Mouse (Mus musculus): ENCODE results near the gene Ypel1.

The Ypel1 gene

DNA sequence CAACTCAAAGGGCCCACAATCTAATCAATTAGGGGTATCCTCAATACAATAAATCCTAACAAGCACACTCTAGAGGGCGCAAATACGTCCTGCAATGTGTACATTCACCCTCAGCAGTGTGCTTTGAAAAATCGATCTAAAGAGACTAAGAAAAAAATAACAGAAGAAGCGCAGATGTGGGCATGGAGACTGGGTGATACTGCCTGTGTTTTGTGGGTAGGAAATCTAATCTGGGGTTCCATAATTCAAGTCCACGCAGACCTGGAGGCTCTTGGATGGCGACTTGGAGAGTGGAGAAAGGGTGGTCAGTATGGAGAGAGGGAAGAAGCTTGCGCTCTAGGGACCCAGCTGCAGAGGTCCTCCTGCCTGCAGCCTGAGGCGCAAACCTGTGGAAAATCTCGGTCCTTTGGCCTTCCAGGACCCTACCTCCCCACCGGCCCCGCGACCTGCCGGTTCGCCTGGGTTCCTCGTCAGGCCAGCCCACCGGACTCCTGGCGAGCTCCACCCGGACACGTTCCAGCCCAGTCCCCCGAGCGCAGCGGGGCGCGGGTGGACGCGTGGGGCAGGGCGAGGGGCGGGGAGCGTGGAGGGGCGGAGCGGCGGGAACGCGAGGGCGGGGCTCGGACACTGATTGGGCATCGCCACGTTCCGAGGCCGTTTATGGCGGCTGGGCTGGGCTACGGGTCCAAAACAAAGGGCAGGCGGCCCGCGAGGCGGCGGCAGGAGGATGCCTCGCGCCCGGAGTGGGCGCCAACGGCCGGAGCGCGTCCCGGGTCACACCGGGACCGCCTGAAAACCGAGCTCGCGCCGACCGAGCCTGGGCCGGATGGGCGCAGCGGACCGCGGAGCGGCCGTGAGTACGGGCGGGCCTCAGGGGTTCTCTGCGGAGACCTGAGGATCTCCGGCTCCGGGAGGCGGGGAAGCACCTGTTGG lies at the start of gene Ypel1:
Ypel1 (plus strand) TSS at position 186 of the 933 bp plus-strand sequence.
- DNase-seq (ENCODE audit: low spot score in 2 of 2), result peak; percentile 81 to 89

DNA sequence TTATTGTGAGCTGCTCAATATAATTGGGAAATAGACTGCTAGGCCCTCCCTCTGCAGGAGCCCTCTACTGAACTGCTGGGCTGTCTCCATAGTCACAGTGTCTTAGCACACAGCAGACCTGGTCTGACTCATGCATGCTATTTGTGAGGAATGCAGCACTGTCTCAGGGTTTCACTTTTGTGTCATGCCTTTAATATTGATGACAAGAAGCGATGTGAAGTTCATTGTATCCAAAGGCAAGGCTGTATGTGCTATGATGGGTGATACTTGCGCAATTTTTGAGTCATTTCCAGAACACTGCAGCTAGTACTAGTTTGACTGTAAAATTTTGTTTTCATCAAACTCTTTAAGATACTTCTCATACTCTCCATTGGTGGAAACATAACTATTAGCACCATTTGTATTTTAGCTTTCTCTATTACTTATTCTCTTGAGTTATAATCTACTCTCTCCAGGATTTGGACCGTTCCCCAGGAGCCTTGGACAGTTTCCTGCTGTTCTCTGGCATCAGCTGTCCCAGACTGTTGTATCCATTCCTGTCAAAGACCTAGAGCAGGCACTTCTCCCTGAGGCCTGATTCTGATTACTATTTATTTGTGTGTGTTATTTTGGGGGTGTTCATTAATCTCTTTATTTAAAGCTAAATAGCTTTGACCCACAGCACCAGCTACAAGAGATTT lies 44.9 kb upstream of the Ypel1 start:
- DNase-seq (ENCODE audit: low spot score in 2 of 2), result no peak

DNA sequence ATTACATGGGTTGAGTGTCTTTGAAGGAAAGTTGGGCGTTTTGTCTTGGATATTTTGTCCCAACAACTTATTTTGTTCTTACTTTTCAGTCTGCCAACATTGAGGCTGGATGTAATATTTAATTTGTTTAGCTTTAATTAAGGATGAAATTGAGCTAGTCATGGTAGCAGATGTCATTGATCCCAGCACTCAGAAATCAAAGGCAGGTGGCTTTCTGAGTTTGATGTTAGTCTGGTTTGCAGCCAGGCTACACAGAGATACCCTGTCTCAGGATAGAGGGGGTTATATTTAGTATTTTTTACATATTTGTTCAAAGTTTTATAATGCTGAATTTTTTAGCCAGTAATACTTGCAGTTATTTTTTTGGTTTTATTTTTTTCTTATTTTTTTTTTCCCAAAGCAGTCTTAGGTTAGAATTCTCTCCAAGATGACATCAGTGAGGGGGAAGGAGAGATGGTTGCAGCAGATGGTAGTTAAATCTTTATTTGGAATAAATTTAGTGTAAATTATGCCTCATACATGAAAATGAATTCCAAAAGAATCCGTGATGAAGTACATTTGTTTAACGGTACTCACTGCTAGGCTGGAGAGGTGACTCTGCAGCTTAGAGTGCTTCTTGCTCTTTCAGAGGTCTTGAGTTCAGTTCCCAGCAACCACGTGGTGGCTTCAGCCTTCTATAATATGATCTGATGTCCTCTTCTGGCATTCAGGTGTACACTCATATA lies 39.4 kb upstream of the Ypel1 start:
- DNase-seq (ENCODE audit: low spot score in 2 of 2), result no peak

DNA sequence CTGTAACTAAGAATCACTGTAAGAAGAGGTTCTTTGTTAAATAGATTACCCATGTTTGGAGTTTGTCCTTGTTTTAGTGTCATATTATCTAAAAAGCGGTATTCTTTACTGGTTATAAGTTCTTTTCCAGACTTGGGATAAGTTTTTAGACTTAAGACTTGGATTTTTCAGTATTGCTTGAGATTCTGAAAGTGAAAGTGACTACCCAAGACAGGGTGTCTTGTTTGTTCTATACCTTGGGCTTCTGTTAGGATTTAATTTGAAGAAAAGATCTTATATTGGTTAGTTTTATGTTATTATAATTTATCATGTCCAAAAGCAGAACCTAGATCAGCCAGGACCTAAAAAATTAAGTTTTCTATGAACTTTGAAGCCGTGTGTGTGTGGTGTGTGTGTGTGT lies 35.7 kb upstream of the Ypel1 start:
- no peak for DNase-seq (ENCODE audit: low spot score in 2 of 2)

DNA sequence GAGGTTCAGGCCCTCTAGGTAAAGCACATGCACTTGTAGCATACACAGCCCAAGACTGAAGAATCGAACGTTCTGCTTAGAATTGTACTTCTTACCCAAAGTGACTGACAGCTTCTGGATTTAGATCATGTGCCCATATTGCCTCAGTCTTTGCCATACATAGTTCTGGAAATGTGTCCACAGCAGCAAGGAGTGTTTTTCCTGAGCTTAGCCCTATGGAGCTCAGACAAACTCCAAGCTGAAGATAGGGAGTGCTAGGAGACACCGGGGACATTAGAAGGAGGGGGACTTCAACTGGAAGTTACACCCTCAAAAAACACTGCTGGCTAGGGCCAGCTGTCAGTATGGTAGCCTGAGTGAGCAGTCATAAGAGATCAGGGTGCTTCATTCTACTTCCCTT lies 28.8 kb upstream of the Ypel1 start:
- no peak for DNase-seq (ENCODE audit: low spot score in 2 of 2)

DNA sequence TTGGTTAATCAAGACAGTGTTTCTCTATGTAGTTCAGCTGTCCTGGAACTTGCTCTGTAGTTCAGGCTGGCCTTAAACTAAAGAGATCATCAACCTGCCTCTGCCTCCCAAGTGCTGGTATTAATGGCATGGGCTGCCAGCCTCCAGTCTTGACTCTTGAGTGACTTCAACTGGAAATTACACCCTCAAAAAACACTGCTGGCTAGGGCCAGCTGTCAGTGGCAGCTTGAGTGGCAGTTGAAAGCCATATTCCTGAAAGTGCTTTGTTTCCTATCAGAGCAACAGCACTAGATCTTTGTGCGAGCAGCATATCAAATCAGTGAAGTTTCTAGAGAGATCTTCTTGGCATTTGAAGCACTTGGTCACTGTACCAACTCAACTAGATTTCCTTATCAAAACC lies 28.1 kb upstream of the Ypel1 start:
- no peak for DNase-seq (ENCODE audit: low spot score in 2 of 2)

DNA sequence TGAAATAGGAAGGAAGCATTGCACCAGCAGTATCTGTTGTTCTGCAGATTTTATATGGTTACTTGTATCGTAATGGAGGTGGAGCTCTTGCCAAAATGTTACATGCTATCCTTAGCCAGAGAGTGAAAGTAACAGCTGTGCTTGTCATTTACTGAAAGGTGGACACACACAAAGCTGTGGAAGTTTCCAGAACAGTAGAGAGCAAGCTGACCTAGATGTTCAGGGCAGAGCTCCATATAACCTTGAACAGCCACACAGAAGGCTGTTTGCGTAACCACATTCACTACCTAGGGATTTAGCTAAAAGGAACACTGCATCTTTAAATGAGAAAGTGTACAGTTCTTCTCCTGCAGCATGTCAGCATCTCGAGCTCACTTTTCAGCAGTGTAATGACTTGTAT lies 25.2 kb upstream of the Ypel1 start:
- no peak for DNase-seq (ENCODE audit: low spot score in 2 of 2)

DNA sequence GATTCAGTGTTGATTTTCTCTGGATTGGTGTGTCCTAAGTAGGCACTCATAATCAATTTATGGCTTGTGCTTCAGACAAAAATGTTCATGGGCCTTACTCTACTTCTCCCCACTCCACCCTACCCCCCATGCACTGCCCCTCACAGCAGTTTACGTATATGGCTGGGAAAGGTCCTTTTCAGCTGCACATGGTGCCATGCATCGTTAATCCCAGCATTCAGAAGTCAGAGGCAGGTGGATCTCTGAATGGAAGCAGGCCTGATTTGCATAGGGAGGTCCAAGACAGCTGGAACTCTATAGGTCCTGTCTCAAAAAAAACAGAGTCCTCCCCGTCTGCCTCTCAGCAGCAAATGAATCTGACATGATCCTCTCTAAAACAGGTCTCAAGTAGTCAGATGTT lies 24.2 kb upstream of the Ypel1 start:
- no peak for DNase-seq (ENCODE audit: low spot score in 2 of 2)

DNA sequence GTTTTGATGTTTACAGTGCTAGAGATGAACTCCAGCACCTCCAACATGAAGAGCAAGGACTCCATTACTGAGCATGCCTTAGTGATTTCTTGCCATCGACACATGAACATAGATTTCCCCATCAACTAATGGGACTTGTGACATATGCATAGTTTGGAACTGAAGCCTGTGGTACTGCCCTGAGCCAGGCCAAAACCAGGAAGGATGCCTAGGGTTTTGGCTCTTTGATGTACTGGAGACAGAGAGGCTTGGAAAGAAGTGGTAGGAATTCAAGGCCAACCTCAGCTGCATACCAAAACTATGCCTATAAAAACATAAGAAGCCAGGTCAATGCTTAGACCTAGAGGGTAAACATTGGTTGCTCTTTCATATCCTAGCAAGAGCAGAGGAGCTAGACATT lies 19.6 kb upstream of the Ypel1 start:
- DNase-seq (ENCODE audit: low spot score in 2 of 2), result no peak

DNA sequence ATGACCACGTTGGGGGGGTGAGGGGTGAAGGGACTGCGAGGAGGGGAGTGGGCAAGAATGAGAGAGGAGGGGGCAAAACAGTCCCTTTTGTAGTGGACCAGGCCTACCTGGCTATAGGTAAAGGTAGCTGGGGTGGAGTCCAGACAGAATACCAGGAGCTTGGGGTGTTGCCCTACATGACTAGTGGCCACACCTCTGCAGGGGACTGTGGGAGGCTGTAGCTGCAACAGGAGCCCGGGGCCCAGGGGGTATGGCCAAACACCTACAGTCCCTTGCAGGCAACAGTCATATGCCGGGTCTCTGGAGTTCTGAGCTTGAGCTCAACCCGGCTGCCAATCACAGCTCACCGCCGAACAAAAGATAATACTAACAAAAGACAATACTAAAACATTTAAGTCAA lies 17.4 kb upstream of the Ypel1 start:
- DNase-seq (ENCODE audit: low spot score in 2 of 2), result no peak

DNA sequence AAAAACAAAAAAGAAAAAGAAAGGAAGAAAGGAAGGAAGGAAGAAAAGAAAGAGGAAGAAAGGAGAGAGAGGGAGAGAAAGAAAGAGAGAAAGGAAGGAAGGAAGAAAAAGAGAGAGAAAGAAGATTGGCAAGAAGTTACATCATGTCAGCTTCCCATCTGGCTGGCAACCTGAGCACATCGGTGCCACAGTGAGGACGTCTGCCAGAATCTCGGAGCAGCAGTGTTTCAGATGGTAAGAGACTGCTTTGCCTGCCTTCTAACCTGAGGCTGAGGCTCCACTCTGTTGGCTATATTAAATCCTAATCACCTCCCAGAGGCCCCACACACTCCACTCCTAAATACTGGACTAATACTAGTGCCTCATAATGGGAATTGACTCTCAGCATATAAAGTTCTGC lies 15.6 kb upstream of the Ypel1 start:
- DNase-seq (ENCODE audit: low spot score in 2 of 2), result no peak

DNA sequence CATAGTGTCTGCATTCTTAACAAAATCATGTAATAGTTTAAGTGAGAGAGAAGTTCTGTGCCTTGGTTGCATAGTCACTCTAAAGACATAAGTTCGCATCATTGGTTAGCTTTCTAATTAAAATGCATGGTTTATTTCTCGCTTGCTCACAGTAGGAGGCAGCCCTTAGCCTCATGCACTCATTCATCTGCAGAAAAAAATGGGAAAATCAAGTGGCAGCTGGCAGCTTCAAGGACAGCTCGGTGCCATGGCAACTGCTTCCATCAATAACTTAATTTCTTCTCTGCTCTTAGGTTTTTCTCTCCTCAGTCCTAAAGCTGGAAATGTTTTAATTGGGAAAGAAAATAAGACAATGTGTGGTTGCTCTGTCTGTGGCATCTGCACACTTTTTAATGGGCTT lies 13.9 kb upstream of the Ypel1 start:
- DNase-seq (ENCODE audit: low spot score in 2 of 2), result no peak

DNA sequence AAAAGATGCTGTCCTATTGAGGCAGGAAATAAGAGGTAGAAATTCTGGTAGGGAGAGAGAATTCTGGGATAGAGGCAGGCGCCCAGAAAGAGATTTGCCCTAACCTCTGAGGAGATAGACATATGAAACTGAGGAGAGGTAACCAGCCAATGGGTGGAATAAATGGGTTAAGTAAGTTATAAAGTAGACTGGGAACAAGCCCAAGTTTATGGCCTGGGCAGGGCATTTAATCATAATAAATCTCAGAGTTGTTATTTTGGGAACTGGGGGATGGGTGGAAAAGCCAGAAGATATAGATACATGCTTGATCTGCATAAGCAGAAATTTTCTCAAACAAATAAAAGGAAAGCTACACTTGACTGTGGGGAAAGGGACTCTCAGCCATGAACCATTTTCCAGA lies 7.2 kb upstream of the Ypel1 start:
- DNase-seq (ENCODE audit: low spot score in 2 of 2), result no peak

DNA sequence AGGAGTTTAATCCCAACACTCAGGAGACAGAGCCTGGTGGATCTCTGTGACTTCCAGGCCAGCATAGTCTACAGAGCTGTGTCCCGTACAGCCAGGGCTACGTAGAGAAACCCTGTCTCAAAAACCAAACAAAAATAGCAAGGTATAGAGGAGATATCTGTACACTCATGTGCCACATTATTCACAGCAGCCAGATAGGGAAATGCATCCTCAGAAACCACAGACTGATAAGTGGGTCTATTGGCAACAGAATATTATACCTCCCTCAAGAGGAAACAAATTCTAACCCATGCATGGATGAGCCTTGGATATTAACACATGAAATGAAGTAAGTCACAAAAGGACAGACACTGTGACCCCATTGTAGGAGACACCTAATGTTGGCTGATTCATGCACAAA lies 1.9 kb upstream of the Ypel1 start:
- DNase-seq (ENCODE audit: low spot score in 2 of 2), result no peak

DNA sequence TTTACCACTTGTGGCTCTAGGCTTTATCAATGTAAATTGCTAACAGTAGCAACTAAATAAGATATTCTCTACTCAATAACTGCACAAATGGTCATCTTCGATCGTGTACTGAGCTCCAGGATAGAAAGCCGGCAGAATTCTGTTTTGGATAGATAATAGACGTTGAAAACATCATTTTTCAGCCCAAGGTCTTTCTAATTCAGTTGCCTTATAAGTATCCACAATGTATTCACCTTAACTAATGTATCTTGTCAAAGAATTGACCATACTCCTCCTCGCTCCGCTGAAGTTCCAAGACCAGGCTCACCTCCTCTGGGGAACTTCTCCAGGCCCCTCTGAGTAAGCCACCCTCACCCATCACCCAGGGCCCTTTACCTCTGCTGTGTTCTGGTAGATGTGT lies 1.2 kb downstream of the Ypel1 start:
- no peak for DNase-seq (ENCODE audit: low spot score in 2 of 2)

DNA sequence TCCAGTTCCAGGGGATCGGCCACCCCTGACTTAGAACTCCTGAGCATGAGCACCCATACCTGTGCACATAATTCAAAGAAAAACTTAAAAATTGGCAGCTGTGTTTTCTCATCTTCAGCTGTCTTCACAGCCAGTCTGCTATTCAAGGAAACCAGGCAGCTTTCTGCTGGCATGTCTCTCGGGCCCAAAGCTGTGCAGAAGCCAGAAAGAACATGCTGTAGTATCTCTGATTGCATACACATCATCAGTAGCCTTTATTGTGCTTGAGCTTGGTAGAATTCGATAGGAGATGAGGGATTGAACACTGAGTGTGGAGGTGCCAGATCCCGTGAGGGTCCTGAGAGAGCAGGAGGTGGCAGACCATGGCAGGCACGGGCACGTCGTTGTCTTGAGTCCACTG lies 3.5 kb downstream of the Ypel1 start:
- no peak for DNase-seq (ENCODE audit: low spot score in 2 of 2)

DNA sequence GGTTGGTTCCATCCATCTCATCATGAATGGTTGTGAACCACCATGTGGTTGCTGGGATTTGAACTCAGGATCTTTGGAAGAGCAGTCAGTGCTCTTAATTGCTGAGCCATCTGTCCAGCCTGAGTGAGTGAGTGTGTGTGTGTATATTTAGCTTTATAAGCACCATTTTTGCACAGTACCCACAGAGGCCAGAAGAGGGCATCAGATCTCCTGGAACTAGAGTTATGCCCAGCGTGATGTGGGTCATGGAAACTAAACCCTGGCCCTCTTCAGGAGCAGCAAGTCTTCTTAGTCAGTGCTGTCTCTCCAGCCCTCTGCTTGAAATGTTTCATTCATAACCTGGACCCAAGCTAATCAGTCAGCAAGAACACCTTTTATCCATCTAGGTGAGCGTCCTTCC lies 6.8 kb downstream of the Ypel1 start:
- no peak for DNase-seq (ENCODE audit: low spot score in 2 of 2)

DNA sequence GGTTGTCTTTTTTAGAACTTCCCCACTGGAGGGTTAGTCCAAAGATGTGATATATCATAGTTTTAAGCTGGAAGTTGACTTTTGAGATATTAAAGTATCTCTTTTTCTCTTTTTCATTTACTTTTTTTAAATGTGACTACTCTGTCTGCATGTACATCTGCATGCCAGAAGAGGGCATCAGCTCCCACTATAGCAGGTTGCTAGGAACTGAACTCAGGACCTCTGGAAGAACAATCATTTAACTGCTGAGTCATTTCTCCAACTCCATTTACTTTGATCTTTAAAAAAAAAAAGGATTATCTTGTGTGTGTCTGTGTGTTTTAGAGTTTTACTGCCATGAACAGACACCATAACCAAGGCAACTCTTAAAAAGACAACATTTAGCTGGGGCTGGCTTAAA lies 7.4 kb downstream of the Ypel1 start:
- DNase-seq (ENCODE audit: low spot score in 2 of 2), result no peak

DNA sequence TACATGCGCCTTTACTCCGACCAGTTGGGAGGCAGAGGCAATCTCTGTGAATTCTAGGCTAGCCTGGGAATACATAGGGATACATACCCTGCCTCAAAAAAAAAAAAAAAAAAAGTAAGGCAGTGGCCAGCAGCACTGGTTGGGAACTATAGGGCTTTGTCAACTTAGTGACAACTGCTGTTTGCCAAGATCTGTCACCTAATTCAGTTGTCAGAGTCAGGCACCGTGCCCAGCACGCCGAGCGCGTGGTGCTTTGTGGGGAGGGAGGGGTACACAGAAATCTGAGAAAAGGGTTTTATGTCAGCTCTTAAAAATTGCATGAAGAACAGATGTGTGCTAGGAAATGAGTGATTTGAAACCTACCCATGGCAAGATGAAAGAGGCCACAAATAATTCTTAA lies 8.6 kb downstream of the Ypel1 start:
- no peak for DNase-seq (ENCODE audit: low spot score in 2 of 2)

DNA sequence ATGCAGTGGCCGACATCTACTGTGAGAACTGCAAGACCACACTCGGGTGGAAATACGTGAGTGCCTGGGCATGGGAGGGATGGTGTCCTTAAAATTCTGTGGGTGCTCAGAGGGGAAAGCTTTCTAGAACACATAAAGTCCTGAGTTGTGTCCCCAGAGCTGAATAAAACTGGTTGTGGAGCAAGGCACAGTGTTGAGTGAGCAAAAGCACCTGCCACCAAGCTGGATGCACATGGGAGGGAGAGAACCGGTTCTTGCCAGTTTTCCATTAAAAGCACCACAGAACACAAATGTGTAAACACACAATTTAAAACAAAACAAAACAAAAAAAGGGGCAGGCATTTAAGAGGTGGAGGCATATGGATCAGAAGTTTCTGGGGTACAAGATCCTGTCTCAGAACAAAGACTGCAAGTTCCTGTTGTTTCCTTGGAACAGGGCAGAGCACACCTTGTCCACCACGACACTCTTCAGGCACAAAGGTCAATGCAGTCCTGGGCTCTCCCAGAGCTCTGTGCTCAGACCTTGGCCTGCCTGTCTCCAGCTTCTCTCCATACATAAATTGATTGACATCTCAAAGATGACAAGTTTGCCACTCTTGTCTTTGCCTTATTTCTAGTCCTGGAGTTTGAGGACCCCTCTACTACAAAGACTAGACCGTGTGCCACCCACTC lies 12.8 kb downstream of the Ypel1 start:
- no peak for DNase-seq (ENCODE audit: low spot score in 2 of 2)

DNA sequence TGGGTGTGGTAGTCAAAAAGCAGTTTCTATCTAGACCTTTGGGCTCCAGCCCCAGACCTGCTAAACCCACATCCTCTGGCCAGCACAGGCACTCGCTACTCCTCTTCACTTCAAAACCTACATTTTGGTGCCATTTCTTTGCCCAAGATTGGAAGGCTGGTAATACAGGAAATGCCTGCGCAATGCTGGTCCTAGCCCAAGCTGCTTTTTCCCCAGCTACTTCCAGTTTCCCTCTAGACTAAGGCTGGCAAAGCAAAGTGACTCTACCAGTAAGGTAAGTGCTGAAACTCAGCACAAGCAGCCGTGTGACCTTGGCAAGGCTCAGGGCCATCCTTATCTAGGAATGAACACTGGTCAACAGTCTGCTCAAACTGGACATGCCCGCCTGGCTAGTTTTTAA lies 16.1 kb downstream of the Ypel1 start:
- peak; percentile 13 to 22 for DNase-seq (ENCODE audit: low spot score in 2 of 2)

DNA sequence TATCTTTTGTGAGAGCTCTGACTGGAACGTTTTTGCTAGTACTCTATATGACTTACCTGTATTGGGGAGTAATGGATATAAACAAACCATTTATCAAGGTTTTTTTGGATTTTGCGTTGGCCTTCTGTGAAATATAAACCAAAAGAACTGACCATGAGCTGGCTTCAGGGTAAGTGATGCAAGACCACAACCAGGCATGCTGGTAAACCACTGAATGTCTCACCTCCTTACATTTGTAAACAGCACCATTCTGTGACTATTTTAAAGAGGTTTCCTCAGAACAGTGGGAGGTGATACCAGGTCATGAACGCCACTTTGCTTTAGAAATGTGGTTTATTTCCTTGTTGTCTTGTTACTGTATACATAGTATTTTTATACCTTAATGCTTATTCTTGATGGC lies 16.7 kb downstream of the Ypel1 start:
- no peak for DNase-seq (ENCODE audit: low spot score in 2 of 2)
